Mouse (Mus musculus) cortical plate, adult 2 months (tissue): Measurements from ENCODE around the gene Akr1b3.

Experiments used
- CTCF ChIP-seq: fragments of 200-500 bp; IDR thresholded peaks from 2 replicates; pipeline ENCODE4 v1.5.1; 2011; ENCODE audit warnings: mild to moderate bottlenecking, control low read depth, low read length; ENCODE audit not compliant: insufficient read depth; ENCODE audit errors: extremely low read depth
- POLR2A ChIP-seq: fragments of 200-500 bp; IDR thresholded peaks from 2 replicates; pipeline ENCODE4 v1.6.1; 2011; ENCODE audit warnings: mild to moderate bottlenecking, low read length, control low read depth; ENCODE audit not compliant: insufficient read depth; ENCODE audit errors: extremely low read depth

GRCm38 (mm10) chr6:34354354-34355348 is 37.4 kb upstream of the Akr1b3 start:
- TF ChIP-seq CTCF (no peak), POLR2A (no peak)
